8 mouse cellular contexts compared by ENCODE assay signal in the genomic region with DNA sequence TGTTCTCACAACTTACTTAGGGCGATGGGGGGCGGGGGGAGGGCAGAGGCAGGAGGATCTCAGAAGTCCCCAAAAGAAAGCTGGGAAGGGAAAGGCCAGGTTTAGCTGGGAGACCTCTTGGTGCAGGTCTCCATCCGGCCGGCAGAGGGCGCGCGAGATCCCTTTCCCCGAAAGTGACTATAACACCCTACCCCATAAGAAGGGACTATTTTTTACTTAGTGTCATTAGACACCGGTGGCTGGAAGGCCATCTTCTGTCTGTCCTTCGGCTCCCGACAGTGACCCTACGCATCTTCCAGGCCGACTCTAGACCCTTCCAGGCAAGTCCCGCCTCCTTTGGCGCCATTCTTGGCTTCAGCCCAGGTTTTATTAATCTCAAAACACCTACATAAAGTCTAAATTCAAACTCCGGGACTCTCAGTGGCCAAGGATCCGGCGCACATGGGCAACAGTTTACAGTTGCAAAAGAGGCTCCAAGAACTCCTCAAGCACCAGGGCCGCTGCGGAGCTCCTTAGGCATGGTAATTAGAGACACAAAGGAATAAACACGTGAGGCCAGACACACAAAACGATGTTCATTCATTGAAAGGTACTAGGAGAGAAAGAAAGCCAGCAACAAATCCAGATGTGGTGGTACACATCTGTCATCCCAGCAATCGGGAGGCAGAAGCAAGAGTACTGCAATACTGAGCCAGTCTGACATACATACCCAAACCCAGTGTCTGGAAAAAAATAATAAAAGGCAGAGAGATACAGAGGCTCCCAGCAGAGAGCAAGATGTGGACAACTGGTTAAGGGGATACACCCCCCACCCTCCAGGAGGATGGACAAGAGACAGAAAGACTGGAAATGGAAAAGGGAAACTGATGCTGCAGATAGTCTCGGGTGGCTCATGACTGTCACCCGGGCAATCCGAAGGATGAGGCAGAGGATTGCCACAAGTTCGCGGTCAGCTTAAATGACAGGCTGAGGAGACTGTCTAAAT. TPM values are rescaled to one million over a fixed set of nuclear protein-coding genes. Genes with fewer than 3 reads are reported as not detected.
DNase-seq lines count a peak whose midpoint lies in the region; ATAC-seq and TF ChIP-seq lines count a peak whose summit lies in the region.

A gene (plus strand): TSS at position 563 of the 985 bp plus-strand sequence.

- peak; percentile 86 for TF ChIP-seq CTCF in hindbrain, postnatal 0 days (IDR thresholded peaks at IDR 0.05; ENCODE audit: low read depth)

- peaks cover 50% of the 10 kb centered on the region for H3K27me3 ChIP-seq in hindbrain, postnatal 0 days (ENCODE audit: insufficient read depth, low read length)

- H3K27ac ChIP-seq in hindbrain, postnatal 0 days: no peak within 1 kb of the TSS

- H3K9me3 ChIP-seq in hindbrain, postnatal 0 days (ENCODE audit: low read length): no peaks in the 10 kb centered on the region

- intact Hi-C loops in gastrocnemius, postnatal 14 days (cut with DNase I; ENCODE audit: low total_unique reads): no loop called here

- peak; percentile 72 to 92 for DNase-seq in adrenal gland, adult (ENCODE audit: inconsistent age in 2 of 2, low spot score in 1 of 2)
- peak; percentile 76 for DNase-seq in gastrocnemius, postnatal 14 days
- DNase-seq in hindbrain, postnatal 0 days (ENCODE audit: low spot score): peak; percentile 28
- DNase-seq in left cerebral cortex, adult 18-20 months (ENCODE audit: low spot score in 2 of 2): peak; percentile 57 to 78
- DNase-seq in lung, postnatal 36 days: peak; percentile 85
- DNase-seq in right cerebral cortex, adult 2 months (ENCODE audit: low spot score in 2 of 2): peak; percentile 76 to 81
- peak; percentile 65 to 77 for DNase-seq in urinary bladder, postnatal 36 days (ENCODE audit: low spot score in 2 of 2)

- H3K4me3 ChIP-seq in hindbrain, postnatal 0 days (ENCODE audit: low read length): peak within 1 kb of the TSS; percentile 34

- WGBS in hindbrain, postnatal 0 days: 10% methylated on average over 28 of the region's 28 CpGs

- ATAC-seq in common myeloid progenitor, adult 5-6 weeks (replicated peaks; ENCODE audit: low read depth, poor library complexity, severe bottlenecking): peak; percentile 79
- peak; percentile 34; the same call in 1 of the 2 replicates for ATAC-seq in hindbrain, postnatal 0 days

- H3K9ac ChIP-seq in hindbrain, postnatal 0 days (replicated peaks; ENCODE audit: low read length): peak within 1 kb of the TSS; percentile 9; the same call in 1 of the 2 replicates

- peak within 1 kb of the TSS; percentile 50 for H3K4me2 ChIP-seq in hindbrain, postnatal 0 days (ENCODE audit: low read depth, low read length)

- H3K4me1 ChIP-seq in hindbrain, postnatal 0 days (ENCODE audit: insufficient read depth, low read length): no peaks in the 10 kb centered on the region

- no peaks in the 10 kb centered on the region for H3K36me3 ChIP-seq in hindbrain, postnatal 0 days (ENCODE audit: insufficient read depth, low read length)

RNA-seq across cellular contexts. Expression of the gene that starts here (rescaled TPM):
- total RNA-seq in common myeloid progenitor, adult 5-6 weeks (2017): not detected in 2 replicates
- total RNA-seq in gastrocnemius, postnatal 14 days (2021): 10 to 100 TPM; 39.6 to 44.1 TPM
- 0.52 TPM in 1 of 2 replicates, not detected in the other for total RNA-seq in hindbrain, postnatal 0 days (2014; rRNA removed)
- not detected in 2 replicates for polyA plus RNA-seq in hindbrain, postnatal 0 days (2015; fragmentation: Nextera tagmentation; extraction: Ambion mirVana)
- total RNA-seq in left cerebral cortex, adult 18-20 months (2021): not detected

Comparison
In these comparisons a context has a peak if more than half of its experiments do, and no peak if none do; other contexts are left out.
1. RNA of the gene that starts here (total RNA-seq): 39.6 to 44.1 TPM in gastrocnemius, postnatal 14 days; 0.52 TPM in hindbrain, postnatal 0 days, not detected in common myeloid progenitor, adult 5-6 weeks and not detected in left cerebral cortex, adult 18-20 months; every median in the first group is over 10 times any median in the second.
2. Peak in ATAC-seq in common myeloid progenitor, adult 5-6 weeks; RNA of the gene not detected or under 1 TPM.
3. Peak in DNase-seq, ATAC-seq, H3K4me3 ChIP-seq, H3K9ac ChIP-seq and H3K4me2 ChIP-seq in hindbrain, postnatal 0 days; RNA of the gene not detected or under 1 TPM.
4. Peak in DNase-seq in left cerebral cortex, adult 18-20 months; RNA of the gene not detected or under 1 TPM.
5. DNase-seq: peak in every context shown above with its lines; median percentile 85 in lung, postnatal 36 days; 82 in adrenal gland, adult; 78 in right cerebral cortex, adult 2 months; 76 in gastrocnemius, postnatal 14 days; 71 in urinary bladder, postnatal 36 days; 68 in left cerebral cortex, adult 18-20 months; 28 in hindbrain, postnatal 0 days.